In genomic region chr8:9824770-9825169, GRCm38 (mm10) we compare ENCODE assay signal across 38 mouse cellular contexts. TPM values are rescaled to one million over a fixed set of nuclear protein-coding genes. Genes with fewer than 3 reads are reported as not detected.
DNase-seq lines count a peak whose midpoint lies in the region; ATAC-seq and TF ChIP-seq lines count a peak whose summit lies in the region.
"Had no signal": no experiment of that assay in that cellular context is flagged by ENCODE, and none has a peak within 500 bp of the region (broad histone marks: within the 10 kb centered on the region; RNA-seq: fewer than 3 reads in every experiment).

No protein-coding gene starts in this region.

- H3K4me1 ChIP-seq in intestine, embryonic 16.5 days (ENCODE audit: control insufficient read depth, insufficient read depth, low read length), result no peaks in the 10 kb centered on the region; the same call in 1 of the 2 replicates
- H3K4me1 ChIP-seq: embryonic facial prominence, embryonic 12.5 days; forebrain, embryonic 10.5 days; forebrain, embryonic 15.5 days; hindbrain, embryonic 10.5 days; hindbrain, embryonic 15.5 days; limb, embryonic 13.5 days; lung, embryonic 15.5 days; megakaryocyte, embryonic 14.5 days; midbrain, embryonic 12.5 days; neural tube, embryonic 12.5 days had no signal

- H3K4me2 ChIP-seq in intestine, embryonic 16.5 days (ENCODE audit: low read depth, low read length), result no peak overlapping the region
- H3K4me2 ChIP-seq: embryonic facial prominence, embryonic 12.5 days; forebrain, embryonic 15.5 days; hindbrain, embryonic 15.5 days; limb, embryonic 13.5 days; liver, embryonic 11.5 days; lung, embryonic 15.5 days; midbrain, embryonic 12.5 days; neural tube, embryonic 12.5 days had no signal

- TF ChIP-seq CTCF in left cerebral cortex, adult 2 months (IDR thresholded peaks at IDR 0.05), result no peak

- H3K27ac ChIP-seq in left cerebral cortex, adult 2 months, result no peak overlapping the region
- H3K27ac ChIP-seq in intestine, embryonic 16.5 days (ENCODE audit: low read length), result no peak overlapping the region
- H3K27ac ChIP-seq: embryonic facial prominence, embryonic 12.5 days; forebrain, embryonic 10.5 days; forebrain, embryonic 15.5 days; hindbrain, embryonic 10.5 days; hindbrain, embryonic 15.5 days; kidney, postnatal 0 days; limb, embryonic 13.5 days; lung, embryonic 15.5 days; midbrain, embryonic 12.5 days; neural tube, embryonic 12.5 days had no signal

- no peaks in the 10 kb centered on the region for H3K27me3 ChIP-seq in intestine, embryonic 16.5 days (replicated peaks; ENCODE audit: control insufficient read depth, insufficient read depth, low read length)
- H3K27me3 ChIP-seq: embryonic facial prominence, embryonic 12.5 days; forebrain, embryonic 15.5 days; hindbrain, embryonic 15.5 days; limb, embryonic 13.5 days; lung, embryonic 15.5 days; megakaryocyte, embryonic 14.5 days; midbrain, embryonic 12.5 days; neural tube, embryonic 12.5 days had no signal

- no peaks in the 10 kb centered on the region for H3K9me3 ChIP-seq in intestine, embryonic 16.5 days (ENCODE audit: control insufficient read depth, low read length)
- H3K9me3 ChIP-seq: embryonic facial prominence, embryonic 12.5 days; forebrain, embryonic 10.5 days; forebrain, embryonic 15.5 days; hindbrain, embryonic 10.5 days; hindbrain, embryonic 15.5 days; limb, embryonic 13.5 days; lung, embryonic 15.5 days; midbrain, embryonic 12.5 days; neural tube, embryonic 12.5 days had no signal

- H3K9ac ChIP-seq in intestine, embryonic 16.5 days (ENCODE audit: low read depth, low read length), result no peak overlapping the region
- H3K9ac ChIP-seq: embryonic facial prominence, embryonic 12.5 days; forebrain, embryonic 15.5 days; hindbrain, embryonic 15.5 days; limb, embryonic 13.5 days; lung, embryonic 15.5 days; midbrain, embryonic 12.5 days; neural tube, embryonic 12.5 days had no signal

- ATAC-seq in intestine, embryonic 16.5 days, result no peak
- ATAC-seq: forebrain, embryonic 15.5 days had no signal

- peak; percentile 9 to 45 for DNase-seq in frontal cortex, postnatal 36 days (ENCODE audit: low spot score in 2 of 2)
- DNase-seq in frontal cortex, postnatal 14 days (ENCODE audit: low spot score in 2 of 2), result no peak
- DNase-seq in left cerebral cortex, postnatal 36 days (ENCODE audit: low spot score in 2 of 2), result peak; percentile 41 to 42
- no peak for DNase-seq in left cerebral cortex, adult 2 months (ENCODE audit: extremely low spot score in 1 of 2, low spot score in 2 of 2)
- peak; percentile 26 for DNase-seq in ZHBTc4 (ENCODE audit: low read depth, low spot score)
- DNase-seq in telencephalon, adult 2 months (ENCODE audit: low read depth, low spot score), result peak; percentile 43
- DNase-seq: adrenal gland, postnatal 10 days; cerebellum, adult 11 months; cerebellum, adult 9-10 months; cerebellum, postnatal 36 days; gastrocnemius, postnatal 14 days; heart, postnatal 14 days; kidney, adult 8-10 months; kidney, postnatal 4 days; lung, postnatal 36 days; thymus, postnatal 4 days had no signal

- WGBS in intestine, embryonic 16.5 days, result 69% methylated on average over 8 of the region's 8 CpGs

- intact Hi-C loops in left cerebral cortex, postnatal 36 days (cut with DNase I), result no loop called here
- intact Hi-C loops in left cerebral cortex, adult 2 months (cut with DNase I), result loop anchor here (1.0 to 5.0 kb wide), 2 partner anchors 38 to 106 kb away; partner anchors contain the start of gene Gm10217

- no peaks in the 10 kb centered on the region for H3K36me3 ChIP-seq in intestine, embryonic 16.5 days (ENCODE audit: control insufficient read depth, insufficient read depth, low read length)
- H3K36me3 ChIP-seq: embryonic facial prominence, embryonic 12.5 days; forebrain, embryonic 10.5 days; forebrain, embryonic 15.5 days; hindbrain, embryonic 10.5 days; hindbrain, embryonic 15.5 days; limb, embryonic 13.5 days; lung, embryonic 15.5 days; midbrain, embryonic 12.5 days; neural tube, embryonic 12.5 days had no signal

- H3K4me3 ChIP-seq in left cerebral cortex, adult 2 months, result no peak overlapping the region
- no peak overlapping the region for H3K4me3 ChIP-seq in intestine, embryonic 16.5 days (ENCODE audit: low read length)
- H3K4me3 ChIP-seq: embryonic facial prominence, embryonic 12.5 days; forebrain, embryonic 10.5 days; forebrain, embryonic 15.5 days; hindbrain, embryonic 10.5 days; hindbrain, embryonic 15.5 days; limb, embryonic 13.5 days; lung, embryonic 15.5 days; megakaryocyte, embryonic 14.5 days; midbrain, embryonic 12.5 days; myocyte; neural tube, embryonic 12.5 days had no signal

RNA-seq across cellular contexts. Expression of gene Gm10217, which starts 39.3 kb away (rescaled TPM):
- total RNA-seq in left cerebral cortex, postnatal 36 days (2021), result not detected
- not detected for total RNA-seq in left cerebral cortex, adult 2 months (2021)
- not detected in 2 replicates for polyA plus RNA-seq in intestine, embryonic 16.5 days (2015; fragmentation: Nextera tagmentation; extraction: Ambion mirVana)
- total RNA-seq: adrenal gland, postnatal 10 days; gastrocnemius, postnatal 14 days; granulocyte monocyte progenitor cell, adult 5-6 weeks; heart, postnatal 14 days; layer of hippocampus, postnatal 10 days; midbrain, postnatal 0 days had no signal
- polyA plus RNA-seq: embryonic facial prominence, embryonic 12.5 days; forebrain, embryonic 10.5 days; forebrain, embryonic 15.5 days; heart, embryonic 14.5 days; hindbrain, embryonic 10.5 days; hindbrain, embryonic 15.5 days; intestine, embryonic 14.5 days; kidney, postnatal 0 days; limb, embryonic 13.5 days; liver, embryonic 11.5 days; liver, embryonic 16.5 days; lung, embryonic 15.5 days; midbrain, embryonic 12.5 days; midbrain, postnatal 0 days; myocyte; neural tube, embryonic 12.5 days; testis, adult 2 months; thymus, postnatal 0 days had no signal

RNA-seq across cellular contexts. Expression of gene Fam155a, which starts 53.8 kb away (rescaled TPM):
- 100 to 1,000 TPM; 117 to 124 TPM for total RNA-seq in left cerebral cortex, postnatal 36 days (2021)
- total RNA-seq in left cerebral cortex, adult 2 months (2021), result 100 to 1,000 TPM; 118 to 119 TPM
- polyA plus RNA-seq in intestine, embryonic 16.5 days (2015; fragmentation: Nextera tagmentation; extraction: Ambion mirVana), result 1.1 and 1.3 TPM in 2 replicates
- total RNA-seq: granulocyte monocyte progenitor cell, adult 5-6 weeks; heart, postnatal 14 days had no signal
- polyA plus RNA-seq: myocyte; testis, adult 2 months had no signal

Comparison
In these comparisons a context has a peak if more than half of its experiments do, and no peak if none do; other contexts are left out.
1. DNase-seq: peak in frontal cortex, postnatal 36 days (2 of 2), left cerebral cortex, postnatal 36 days (2 of 2), ZHBTc4 (single experiment) and telencephalon, adult 2 months (single experiment); none in frontal cortex, postnatal 14 days (0 of 2) and left cerebral cortex, adult 2 months (0 of 2).